Mouse (Mus musculus): ENCODE measurements around the gene Asna1.

DNA sequence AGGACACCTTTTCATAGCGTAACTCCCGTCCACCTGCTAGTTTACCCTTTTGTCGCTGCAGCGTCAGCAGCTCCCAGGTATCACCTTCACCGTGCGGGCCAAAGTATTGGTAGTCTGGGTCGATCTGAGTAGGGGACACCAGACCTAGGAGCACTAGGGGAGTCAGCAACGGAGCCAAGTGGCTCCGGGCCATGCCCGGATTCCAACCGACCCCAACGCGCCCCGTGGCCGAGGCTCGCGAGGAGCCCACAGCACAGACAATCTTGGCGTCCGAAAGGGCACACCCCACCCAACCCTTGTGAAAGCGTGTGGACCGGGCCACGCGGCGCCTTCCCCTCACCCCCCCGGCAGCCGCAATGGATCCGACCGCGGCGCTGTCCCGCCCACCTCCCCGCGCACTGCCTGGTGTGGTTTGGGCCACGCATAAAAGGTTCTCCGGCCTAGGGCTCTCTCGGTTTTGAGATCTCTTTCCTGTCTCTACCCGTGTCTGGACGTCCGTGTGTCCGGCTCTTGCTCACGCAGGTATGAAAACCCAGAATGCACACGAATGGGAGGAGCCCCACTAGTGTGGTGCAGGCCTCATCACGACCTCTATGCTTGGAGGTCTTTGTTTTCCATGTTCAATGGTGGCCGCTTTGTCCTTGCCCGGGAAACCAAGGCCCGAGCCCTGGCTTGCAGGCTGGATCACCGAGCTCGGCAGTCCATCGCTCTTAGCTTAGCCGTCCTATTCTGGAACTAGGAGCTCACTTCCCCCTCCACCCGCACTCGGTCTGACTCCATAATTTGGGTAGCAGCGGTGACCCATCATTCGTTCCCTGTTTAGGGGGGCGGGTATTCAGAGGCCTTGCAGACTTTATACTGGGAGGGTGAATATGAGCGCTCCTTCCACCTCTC is 55.6 kb downstream of the Asna1 start, which contains the start of the genes Gm49661, Prdx2 and Rnaseh2a:
- TF ChIP-seq EP300 (IDR thresholded peaks at IDR 0.05; ENCODE audit: low read length) (no peak), CTCF (conservative IDR thresholded peaks at IDR 0.05 in 1 of 2, IDR thresholded peaks at IDR 0.05 in 1 of 2; ENCODE audit: low read depth in 2 of 2, low read length in 2 of 2) (no peak), CHD2 (IDR thresholded peaks at IDR 0.05; ENCODE audit: low read length) (no peak)
